Mouse (Mus musculus) v-Abl transformed pro-B cells (cell line): ENCODE data around the gene Srrm1.
"Not testable (repeated sequence)": the region's sequence is repeated elsewhere in the genome, so short reads cannot be mapped to it uniquely, and the experiment has no call there.

ENCODE experiments used
- in situ Hi-C, 2 experiments: fragments of 400-800 bp; cut with MboI; formaldehyde crosslinking; loops; one replicate each; pipeline ENCODE4 v1.15.1; 2025; ENCODE audit not compliant: unreplicated experiment in 2 of 2

The Srrm1 gene

GRCm38 (mm10) chr4:135355886-135356550 is 2.9 kb upstream of the Srrm1 start:
- in situ Hi-C loops = no loop called here

GRCm38 (mm10) chr4:135354751-135355150 is 1.6 kb upstream of the Srrm1 start:
- in situ Hi-C loops = not testable (repeated sequence)

GRCm38 (mm10) chr4:135353794-135354450 is 801 bp upstream of the Srrm1 start:
- in situ Hi-C loops = no loop called here

DNA sequence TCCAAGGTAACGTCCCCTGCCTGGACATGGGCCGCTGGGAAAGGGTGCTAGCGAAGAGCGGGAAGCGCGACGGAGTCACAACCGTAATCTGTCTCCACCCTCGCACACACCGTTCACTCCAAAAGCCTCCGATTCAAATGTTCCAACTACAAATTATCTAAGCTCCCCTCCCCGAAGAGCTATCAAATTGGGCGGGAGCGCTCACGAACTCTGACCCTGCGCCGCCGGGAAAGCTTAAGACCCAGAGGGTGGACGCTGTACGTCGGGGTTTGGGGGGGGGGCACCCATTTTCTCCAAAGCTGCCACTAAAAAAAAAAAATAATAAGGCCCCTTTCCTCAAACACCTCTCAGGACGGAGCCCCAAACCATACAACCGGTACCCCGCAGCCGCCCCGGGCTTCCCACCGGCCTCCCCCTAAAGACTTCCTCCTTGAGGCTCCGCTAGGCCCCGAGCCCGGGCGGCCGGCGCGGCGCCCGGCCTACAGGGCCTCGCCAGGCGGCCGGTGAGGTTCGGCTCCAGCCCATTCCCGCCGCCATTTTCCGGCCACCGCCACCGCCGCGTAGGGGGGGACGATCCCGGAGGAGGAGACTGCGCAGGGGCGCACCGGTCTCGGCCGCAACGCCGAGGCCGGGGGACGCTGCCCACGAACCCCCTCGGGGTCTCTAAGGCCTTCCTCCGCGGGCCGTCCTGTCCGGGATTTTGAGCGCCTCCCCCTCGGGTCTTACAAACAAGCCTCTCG is 625 bp downstream of the Srrm1 start:
- in situ Hi-C loops = no loop called here

GRCm38 (mm10) chr4:135337376-135337942 is 15.7 kb downstream of the Srrm1 start:
- in situ Hi-C loops = no loop called here

GRCm38 (mm10) chr4:135336023-135336357 is 17.1 kb downstream of the Srrm1 start:
- in situ Hi-C loops = no loop called here

DNA sequence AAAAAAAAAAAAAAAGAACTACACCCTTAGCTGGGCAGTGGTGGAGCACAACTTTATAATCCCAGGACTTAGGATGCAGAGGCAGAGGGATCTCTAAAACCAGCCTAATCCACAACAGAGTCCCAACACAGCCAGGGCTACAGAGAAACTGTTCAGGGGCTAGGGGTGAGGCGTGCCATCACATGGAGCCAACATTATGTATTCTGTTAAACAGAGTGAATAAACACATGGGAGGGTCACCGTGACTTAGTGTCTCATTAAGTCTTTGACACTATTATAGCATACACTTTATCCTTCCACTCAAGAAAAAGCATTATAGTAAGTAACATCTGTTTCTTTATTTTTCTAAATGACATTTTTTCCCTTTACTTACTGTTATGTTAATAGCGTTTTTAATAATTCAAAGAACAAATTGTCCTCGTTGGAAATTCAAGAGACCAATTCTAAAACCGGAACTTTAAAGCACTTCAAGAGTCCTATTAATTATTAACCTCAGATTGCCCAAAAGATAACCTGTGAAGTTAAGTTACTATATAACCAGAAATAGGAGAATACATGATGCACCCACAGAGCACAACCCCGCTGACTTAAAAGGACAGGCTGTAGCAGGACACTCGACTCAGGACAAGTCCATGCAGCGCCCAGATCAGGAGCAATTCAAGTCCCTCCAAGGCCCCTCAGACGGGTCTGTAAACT is 17.6 kb downstream of the Srrm1 start:
- in situ Hi-C loops = no loop called here

DNA sequence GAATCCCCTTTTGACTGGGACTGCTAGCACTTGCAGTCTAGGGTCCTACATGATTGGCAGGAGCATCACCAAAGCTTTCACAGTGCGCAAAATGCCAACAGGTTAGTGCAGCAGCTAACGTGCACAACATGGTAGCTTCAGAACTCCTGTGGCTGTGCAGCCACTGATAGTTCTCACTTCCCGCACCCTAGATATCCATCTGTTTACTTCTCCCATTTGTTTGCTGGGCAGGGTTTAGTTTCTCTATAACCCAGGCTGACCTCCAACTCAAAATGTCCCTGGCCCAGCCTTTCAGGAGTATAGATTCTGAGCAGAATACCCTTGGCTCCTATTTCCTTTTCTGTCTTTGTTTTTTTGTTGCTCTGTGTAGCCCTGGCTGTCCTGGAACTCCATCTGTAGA is 26.7 kb downstream of the Srrm1 start:
- in situ Hi-C loops = loop anchor here in 1 of 2 experiments (10.0 kb wide), 1 partner anchor 312 kb away; no protein-coding TSS in a partner anchor

DNA sequence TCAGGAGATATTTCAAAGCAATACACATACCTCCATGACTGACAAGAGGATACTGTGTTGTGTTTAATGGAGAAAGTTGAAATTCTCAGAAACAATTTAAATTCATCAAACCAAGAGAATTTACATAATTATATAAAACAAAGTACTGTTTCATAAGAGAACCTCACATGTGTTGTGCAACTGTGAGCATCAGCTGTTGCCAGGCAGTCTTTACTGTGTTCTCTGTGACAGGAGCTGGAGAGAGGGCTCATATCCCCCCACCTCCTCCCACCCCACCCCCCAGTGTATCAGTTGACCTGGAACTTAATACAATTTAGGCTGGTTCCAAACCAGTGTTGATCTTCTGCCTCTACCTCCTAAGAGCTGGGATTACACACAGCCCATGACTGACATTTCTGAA is 27.1 kb downstream of the Srrm1 start:
- in situ Hi-C loops = loop anchor here in 1 of 2 experiments (10.0 kb wide), 1 partner anchor 311 kb away; no protein-coding TSS in a partner anchor

GRCm38 (mm10) chr4:135323021-135323420 is 30.1 kb downstream of the Srrm1 start:
- in situ Hi-C loops = loop anchor here (5.0 to 10.0 kb wide), 2 partner anchors 308 to 376 kb away; no protein-coding TSS in a partner anchor

- in situ Hi-C loops = loop anchor here (5.0 to 10.0 kb wide), 4 partner anchors 96 to 373 kb away; no protein-coding TSS in a partner anchor
Observed at GRCm38 (mm10) chr4:135317966-135318365, 35.2 kb downstream of the Srrm1 start.

- in situ Hi-C loops = loop anchor here (5.0 to 10.0 kb wide), 4 partner anchors 95 to 373 kb away; no protein-coding TSS in a partner anchor
Observed at GRCm38 (mm10) chr4:135317539-135317938, 35.6 kb downstream of the Srrm1 start.

DNA sequence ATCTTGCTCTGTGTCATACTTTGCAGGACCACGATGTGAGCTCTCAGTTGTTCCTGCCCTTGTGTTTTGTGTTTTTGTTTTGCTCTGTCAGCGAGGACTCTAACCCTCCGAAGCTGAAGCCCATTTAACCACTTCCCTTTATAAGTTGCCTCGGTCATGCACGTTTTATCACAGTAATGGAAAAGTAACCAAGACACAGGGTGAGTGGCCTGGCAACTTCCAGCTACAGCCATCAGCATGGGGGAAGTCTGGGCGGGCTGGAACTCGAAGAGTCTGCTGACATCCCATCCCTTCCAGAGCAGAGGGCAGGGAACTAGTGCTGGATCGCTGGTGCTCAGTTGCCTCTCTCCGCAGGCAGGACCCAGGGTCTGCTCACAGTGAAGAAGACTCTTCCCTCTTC is 37.8 kb downstream of the Srrm1 start:
- in situ Hi-C loops = loop anchor here (5.0 to 10.0 kb wide), 4 partner anchors 93 to 370 kb away; no protein-coding TSS in a partner anchor

DNA sequence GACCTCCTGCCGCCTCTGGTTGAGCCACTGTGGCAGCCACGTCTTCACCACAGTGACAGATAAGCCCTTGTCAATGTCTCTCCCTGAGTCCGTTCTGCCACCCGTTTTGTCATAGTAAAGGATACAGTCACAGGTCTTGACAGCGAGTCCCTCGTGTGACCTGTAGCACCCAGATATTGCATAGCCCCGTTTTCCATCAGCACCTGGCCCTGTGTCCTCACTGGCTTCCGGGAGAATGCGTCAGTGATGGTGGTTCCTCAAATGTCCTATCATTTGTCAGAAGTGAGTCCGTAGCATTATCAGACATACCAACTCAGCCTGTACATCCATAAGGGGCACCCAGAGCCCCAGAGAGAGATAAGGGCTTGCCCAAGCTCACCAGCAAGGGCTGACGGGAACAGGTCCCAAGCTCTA is 38.7 kb downstream of the Srrm1 start:
- in situ Hi-C loops = loop anchor here (5.0 to 10.0 kb wide), 3 partner anchors 37 to 370 kb away; no protein-coding TSS in a partner anchor

- in situ Hi-C loops = loop anchor here (5.0 to 10.0 kb wide), 3 partner anchors 36 to 369 kb away; no protein-coding TSS in a partner anchor
Observed at GRCm38 (mm10) chr4:135313761-135314241, 39.3 kb downstream of the Srrm1 start.

DNA sequence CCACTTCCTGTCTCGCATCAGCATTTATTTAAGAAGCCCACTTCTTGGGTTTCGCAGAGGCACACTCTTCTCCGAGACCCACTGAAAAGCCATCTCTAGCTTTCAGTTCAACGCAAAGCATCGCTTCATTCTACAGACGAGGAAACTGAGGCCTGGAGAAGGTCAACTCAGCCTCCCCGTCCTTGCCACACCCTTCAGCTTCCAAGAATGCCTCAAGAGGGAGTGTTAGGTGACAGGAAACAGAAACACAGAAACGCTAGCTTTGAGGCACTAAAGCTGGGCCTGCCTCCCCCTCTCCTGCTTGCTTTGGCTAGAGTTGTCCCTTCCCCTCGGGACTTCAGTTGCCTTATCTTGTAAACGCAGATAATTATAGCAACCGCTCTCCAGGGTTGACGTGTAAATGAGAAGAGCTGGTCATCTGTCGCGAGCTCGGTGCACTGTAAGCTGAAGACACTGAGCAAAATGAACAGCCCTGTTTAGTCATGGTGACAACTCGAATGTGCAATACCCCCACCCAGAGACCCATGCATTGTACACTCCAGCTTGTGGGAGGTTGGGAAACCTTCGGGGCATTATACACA is 39.9 kb downstream of the Srrm1 start:
- in situ Hi-C loops = loop anchor here (5.0 to 10.0 kb wide), 3 partner anchors 36 to 368 kb away; no protein-coding TSS in a partner anchor

GRCm38 (mm10) chr4:135312706-135313105 is 40.4 kb downstream of the Srrm1 start:
- in situ Hi-C loops = loop anchor here (5.0 to 10.0 kb wide), 3 partner anchors 35 to 368 kb away; no protein-coding TSS in a partner anchor

GRCm38 (mm10) chr4:135310371-135310770 is 42.8 kb downstream of the Srrm1 start:
- in situ Hi-C loops = loop anchor here (5.0 to 10.0 kb wide), 3 partner anchors 33 to 366 kb away; no protein-coding TSS in a partner anchor

DNA sequence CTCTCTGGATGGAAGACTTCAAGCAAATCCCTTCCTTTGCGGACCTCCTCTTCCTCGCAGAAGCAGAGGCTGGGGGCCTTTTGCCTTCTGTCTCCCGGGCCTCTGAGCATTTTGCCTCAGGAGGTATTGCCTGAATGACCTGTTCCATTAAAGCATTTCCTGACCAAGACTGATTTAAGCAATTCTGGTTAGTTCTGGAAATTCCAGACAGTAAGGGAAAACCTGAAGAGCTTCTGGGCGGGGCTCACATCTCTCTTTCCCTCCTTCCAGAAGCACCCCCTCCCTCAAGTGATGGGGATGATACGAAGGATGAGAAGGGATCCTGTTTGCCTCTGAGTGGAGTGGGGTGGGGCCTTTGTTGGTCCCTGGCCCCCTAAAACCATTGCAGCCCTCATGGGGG is 43.4 kb downstream of the Srrm1 start:
- in situ Hi-C loops = loop anchor here (5.0 to 10.0 kb wide), 3 partner anchors 32 to 365 kb away; no protein-coding TSS in a partner anchor
